Mouse (Mus musculus) small intestine, adult 2 months (tissue): Measurements from ENCODE around the gene E130308A19Rik.

ENCODE experiments used
- CTCF ChIP-seq: fragments of 200-500 bp; IDR thresholded peaks from 2 replicates; pipeline ENCODE4 v1.5.1; 2012; ENCODE audit warnings: low read depth, mild to moderate bottlenecking, control low read depth, inconsistent platforms, low read length, moderate library complexity, mixed read lengths; ENCODE audit not compliant: insufficient replicate concordance, insufficient read length; ENCODE audit errors: extremely low read depth
- POLR2A ChIP-seq: fragments of 200-500 bp; IDR thresholded peaks from 2 replicates; pipeline ENCODE4 v1.6.1; 2012; ENCODE audit warnings: low read depth, mild to moderate bottlenecking, control low read depth, inconsistent platforms, low read length, moderate library complexity

- TF ChIP-seq POLR2A (no peak), CTCF (no peak)
Observed at GRCm38 (mm10) chr4:59630122-59630521, 4.1 kb downstream of the E130308A19Rik start.
